Mouse (Mus musculus) testis, adult 2 months (tissue): ENCODE measurements around the gene Ptprd.

ENCODE experiments used
- CTCF ChIP-seq: fragments of 200-500 bp; IDR thresholded peaks from 2 replicates; pipeline ENCODE4 v1.5.1; 2012; ENCODE audit warnings: low read depth, mild to moderate bottlenecking, inconsistent platforms, low read length, moderate library complexity; ENCODE audit not compliant: control insufficient read depth, insufficient read depth, insufficient replicate concordance
- POLR2A ChIP-seq: fragments of 200-500 bp; IDR thresholded peaks from 2 replicates; pipeline ENCODE4 v1.6.1; 2012; ENCODE audit warnings: low read depth, mild to moderate bottlenecking, inconsistent platforms, low read length, moderate library complexity; ENCODE audit not compliant: control insufficient read depth

DNA sequence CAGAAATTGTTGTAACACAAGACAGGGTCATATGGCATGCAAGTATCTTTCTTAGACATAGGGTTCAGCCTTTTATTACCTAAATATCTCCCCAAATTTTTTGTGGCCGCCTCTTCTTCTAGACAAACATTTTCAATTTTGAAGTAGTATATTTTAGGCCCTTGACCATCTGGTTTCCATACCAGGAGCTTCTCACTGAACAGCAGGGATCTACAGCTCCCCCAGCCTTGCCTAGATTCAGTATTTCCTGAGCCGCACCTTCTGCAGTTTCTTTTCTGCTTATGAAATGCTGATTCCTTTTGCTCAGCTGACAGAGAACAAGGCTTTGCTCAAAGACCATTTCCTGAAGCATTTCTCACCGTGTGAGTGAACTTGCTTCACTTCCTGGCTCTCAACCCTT is 1686.5 kb downstream of the Ptprd start:
- TF ChIP-seq CTCF (no peak), POLR2A (no peak)
